Mouse (Mus musculus): ENCODE data around the gene Pnpo. TPM values are rescaled to one million over a fixed set of nuclear protein-coding genes. Genes with fewer than 3 reads are reported as not detected.

Pnpo gene
- polyA plus RNA-seq (2015; fragmentation: Nextera tagmentation; extraction: Ambion mirVana), result 652 and 660 TPM in 2 replicates

DNA sequence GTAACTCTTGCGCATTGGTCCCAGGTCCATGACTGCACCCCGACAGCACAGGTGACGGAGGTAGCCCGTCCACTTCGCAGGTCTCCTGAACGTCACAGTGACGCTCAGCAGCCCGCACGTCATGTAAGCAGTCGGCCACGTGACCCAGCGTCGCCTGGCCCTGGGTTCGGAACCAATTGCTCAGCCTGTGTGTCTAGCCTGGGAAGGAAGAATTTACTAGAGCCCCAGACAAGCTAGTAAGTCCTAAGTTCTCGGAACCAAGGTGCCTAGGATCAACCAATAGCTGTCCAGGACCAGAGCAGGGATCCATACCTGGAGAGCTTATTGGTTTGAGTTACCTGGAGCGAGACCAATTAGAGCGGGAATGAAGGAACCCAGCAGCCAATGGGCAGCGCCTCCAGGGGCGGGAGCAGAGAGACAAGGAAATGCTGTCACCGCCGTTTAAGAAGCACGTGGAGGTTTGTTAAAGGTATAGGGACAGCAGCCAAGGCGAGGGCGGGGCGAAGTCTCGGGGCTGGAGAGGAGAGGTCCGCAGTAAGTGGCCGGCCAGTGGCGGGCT lies at the start of gene Pnpo:
TSS of gene Pnpo (minus strand) at position 241 of the 559 bp plus-strand sequence.
- Histone ChIP-seq H3K36me3 (peaks cover 39% of the 10 kb centered on the region), H3K27ac (peak within 1 kb of the TSS; percentile 99), H3K4me1 (replicated peaks) (peaks cover 85% of the 10 kb centered on the region), H3K9ac (peak within 1 kb of the TSS; percentile 95), H3K4me2 (peak within 1 kb of the TSS; percentile 95), H3K9me3 (replicated peaks) (no peaks in the 10 kb centered on the region), H3K4me3 (replicated peaks) (peak within 1 kb of the TSS; percentile 80), H3K27me3 (no peaks in the 10 kb centered on the region)
- under 1% methylated on average over 29 of the region's 29 CpGs for WGBS (ENCODE audit: insufficient replicate concordance)
- ATAC-seq (ENCODE audit: low read depth) (peak; percentile 83), DNase-seq (peak; percentile 97)

- Histone ChIP-seq H3K27me3 (peaks cover 59% of the 10 kb centered on the region), H3K4me1 (replicated peaks) (peaks cover 47% of the 10 kb centered on the region), H3K4me2 (no peak overlapping the region), H3K36me3 (no peaks in the 10 kb centered on the region), H3K4me3 (replicated peaks) (no peak overlapping the region), H3K9me3 (replicated peaks) (no peaks in the 10 kb centered on the region), H3K9ac (no peak overlapping the region; the same call in 1 of the 2 replicates), H3K27ac (peak overlapping the region; percentile 11; the same call in 1 of the 2 replicates)
- ATAC-seq (ENCODE audit: low read depth), result peak; percentile 35; the same call in 1 of the 2 replicates
- DNase-seq, result no peak
- WGBS (ENCODE audit: insufficient replicate concordance), result 25% methylated on average over 8 of the region's 8 CpGs
These were observed 49.0 kb upstream of the Pnpo start for GRCm38 (mm10) chr11:96992722-96993311.

GRCm38 (mm10) chr11:96991501-96991900 lies 47.7 kb upstream of the Pnpo start:
- H3K4me1 ChIP-seq (replicated peaks), result peaks cover 38% of the 10 kb centered on the region
- no peak overlapping the region for H3K9ac ChIP-seq
- no peak overlapping the region for H3K27ac ChIP-seq
- H3K4me3 ChIP-seq (replicated peaks), result no peak overlapping the region
- no peaks in the 10 kb centered on the region for H3K36me3 ChIP-seq
- H3K4me2 ChIP-seq, result no peak overlapping the region
- 58% methylated on average over 5 of the region's 5 CpGs for WGBS (ENCODE audit: insufficient replicate concordance)
- DNase-seq (no peak), ATAC-seq (ENCODE audit: low read depth) (no peak)
- H3K9me3 ChIP-seq (replicated peaks), result no peaks in the 10 kb centered on the region
- H3K27me3 ChIP-seq, result peaks cover 59% of the 10 kb centered on the region

GRCm38 (mm10) chr11:96987873-96988655 lies 44.3 kb upstream of the Pnpo start:
- Histone ChIP-seq H3K27ac (no peak overlapping the region), H3K4me1 (replicated peaks) (peaks cover 25% of the 10 kb centered on the region), H3K9me3 (replicated peaks) (no peaks in the 10 kb centered on the region), H3K4me3 (replicated peaks) (no peak overlapping the region; the same call in 1 of the 2 replicates), H3K4me2 (peak overlapping the region; percentile 39), H3K36me3 (no peaks in the 10 kb centered on the region), H3K27me3 (peaks cover 63% of the 10 kb centered on the region), H3K9ac (no peak overlapping the region)
- ATAC-seq (ENCODE audit: low read depth) (0 out of 2 replicates have a peak, but pooled peaks have one; percentile 13), DNase-seq (no peak)
- 8% methylated on average over 30 of the region's 31 CpGs for WGBS (ENCODE audit: insufficient replicate concordance)

- WGBS (ENCODE audit: insufficient replicate concordance), result 58% methylated on average over 2 of the region's 3 CpGs
- Histone ChIP-seq H3K4me2 (no peak overlapping the region), H3K27me3 (peaks cover 64% of the 10 kb centered on the region), H3K4me1 (replicated peaks) (peaks cover 23% of the 10 kb centered on the region), H3K27ac (no peak overlapping the region), H3K36me3 (no peaks in the 10 kb centered on the region), H3K4me3 (replicated peaks) (no peak overlapping the region), H3K9ac (no peak overlapping the region), H3K9me3 (replicated peaks) (no peaks in the 10 kb centered on the region)
- DNase-seq (no peak), ATAC-seq (ENCODE audit: low read depth) (no peak)
These were observed 42.7 kb upstream of the Pnpo start for GRCm38 (mm10) chr11:96986463-96986862.

GRCm38 (mm10) chr11:96984903-96985302 lies 41.1 kb upstream of the Pnpo start:
- DNase-seq (no peak), ATAC-seq (ENCODE audit: low read depth) (no peak)
- WGBS (ENCODE audit: insufficient replicate concordance), result 47% methylated on average over 4 of the region's 4 CpGs
- no peak overlapping the region for H3K9ac ChIP-seq
- H3K27ac ChIP-seq, result no peak overlapping the region
- H3K36me3 ChIP-seq, result no peaks in the 10 kb centered on the region
- peaks cover 61% of the 10 kb centered on the region for H3K27me3 ChIP-seq
- no peak overlapping the region for H3K4me2 ChIP-seq
- H3K4me1 ChIP-seq (replicated peaks), result peaks cover 33% of the 10 kb centered on the region
- H3K4me3 ChIP-seq (replicated peaks), result no peak overlapping the region
- H3K9me3 ChIP-seq (replicated peaks), result no peaks in the 10 kb centered on the region

DNA sequence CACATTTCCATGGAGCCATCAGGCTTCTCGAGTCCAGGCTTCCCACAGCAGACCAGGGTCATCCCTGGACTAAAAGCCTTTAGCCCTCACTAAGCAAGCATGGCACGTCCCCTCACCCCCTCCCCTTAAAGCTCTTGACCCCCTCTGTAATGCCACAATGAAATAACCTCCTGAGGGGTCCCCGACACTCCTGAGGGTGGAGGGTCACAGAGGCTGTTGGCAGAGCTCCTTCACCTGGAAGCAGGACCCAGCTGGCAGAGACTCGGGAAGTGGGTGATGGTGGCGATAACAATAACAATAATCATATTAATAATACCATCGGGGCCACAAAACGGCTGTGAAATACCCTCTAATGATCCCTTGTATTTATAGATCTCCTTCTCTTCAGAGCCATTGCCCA lies 39.1 kb upstream of the Pnpo start, which contains the start of gene Sp2:
TSS of gene Sp2 (minus strand) at position 101 of the 400 bp plus-strand sequence.
- Histone ChIP-seq H3K27me3 (peaks cover 52% of the 10 kb centered on the region), H3K36me3 (no peaks in the 10 kb centered on the region), H3K9ac (no peak within 1 kb of the TSS), H3K27ac (no peak within 1 kb of the TSS), H3K9me3 (replicated peaks) (no peaks in the 10 kb centered on the region), H3K4me1 (replicated peaks) (peaks cover 42% of the 10 kb centered on the region), H3K4me2 (no peak within 1 kb of the TSS), H3K4me3 (replicated peaks) (no peak within 1 kb of the TSS)
- DNase-seq (no peak), ATAC-seq (ENCODE audit: low read depth) (no peak)
- 72% methylated on average over 7 of the region's 7 CpGs for WGBS (ENCODE audit: insufficient replicate concordance)

GRCm38 (mm10) chr11:96982355-96982754 lies 38.6 kb upstream of the Pnpo start:
- no peak overlapping the region for H3K4me2 ChIP-seq
- 6% methylated on average over 7 of the region's 7 CpGs for WGBS (ENCODE audit: insufficient replicate concordance)

DNA sequence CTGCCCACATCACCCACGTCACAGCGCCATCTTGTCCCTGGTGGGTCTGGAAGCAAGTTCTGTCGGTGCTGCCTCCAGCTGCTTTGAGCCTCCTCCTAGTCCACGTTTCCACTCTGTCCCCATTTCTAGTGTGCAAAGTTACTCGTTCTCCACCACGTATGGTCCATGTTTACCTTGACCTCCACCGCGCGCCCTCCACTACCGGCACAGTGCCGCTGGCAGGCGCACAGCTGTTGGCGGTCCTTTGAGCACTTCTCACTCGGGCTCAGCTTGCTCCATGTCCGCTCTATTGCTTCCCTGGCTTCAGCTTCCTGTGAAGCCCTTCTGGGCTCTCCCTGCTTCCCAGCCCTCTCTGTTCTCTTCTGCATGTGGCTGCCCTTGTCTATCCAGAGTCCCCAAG lies 37.7 kb upstream of the Pnpo start:
- Histone ChIP-seq H3K4me1 (replicated peaks) (peaks cover 39% of the 10 kb centered on the region), H3K4me3 (replicated peaks) (no peak overlapping the region), H3K9ac (no peak overlapping the region), H3K27ac (no peak overlapping the region), H3K4me2 (no peak overlapping the region), H3K36me3 (no peaks in the 10 kb centered on the region), H3K9me3 (replicated peaks) (no peaks in the 10 kb centered on the region), H3K27me3 (peaks cover 38% of the 10 kb centered on the region)
- WGBS (ENCODE audit: insufficient replicate concordance), result 60% methylated on average over 15 of the region's 15 CpGs
- no peak for DNase-seq
- no peak for ATAC-seq (ENCODE audit: low read depth)

More at GRCm38 (mm10) chr11:96982355-96982754, 38.6 kb upstream of the Pnpo start:
- ATAC-seq (ENCODE audit: low read depth) (no peak), DNase-seq (peak; percentile 55)
- H3K9me3 ChIP-seq (replicated peaks), result no peaks in the 10 kb centered on the region
- H3K36me3 ChIP-seq, result no peaks in the 10 kb centered on the region
- no peak overlapping the region for H3K9ac ChIP-seq
- peaks cover 47% of the 10 kb centered on the region for H3K27me3 ChIP-seq
- H3K4me1 ChIP-seq (replicated peaks), result peaks cover 37% of the 10 kb centered on the region
- no peak overlapping the region for H3K27ac ChIP-seq
- no peak overlapping the region for H3K4me3 ChIP-seq (replicated peaks)

DNA sequence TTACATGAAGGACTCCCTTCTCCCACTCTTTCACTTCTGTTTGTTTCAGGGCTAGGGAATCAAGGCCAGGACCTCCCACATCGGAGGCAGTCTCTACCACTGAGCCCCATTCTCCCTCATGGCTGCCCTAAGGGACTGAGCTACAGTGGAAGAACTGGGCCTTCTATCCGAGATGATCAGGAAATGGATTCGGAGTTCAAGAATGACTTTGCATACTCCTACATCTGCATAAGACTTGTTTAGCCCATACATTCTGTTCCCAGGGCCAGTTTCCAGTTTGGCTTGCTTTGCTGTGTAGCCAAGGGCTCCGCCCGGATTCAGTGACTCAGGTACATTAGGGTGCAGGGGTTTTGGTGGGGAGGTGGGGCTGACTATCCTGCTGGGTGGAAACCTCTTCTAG lies 36.2 kb upstream of the Pnpo start:
- Histone ChIP-seq H3K4me2 (no peak overlapping the region), H3K27ac (peak overlapping the region; percentile 24; the same call in 1 of the 2 replicates), H3K27me3 (peaks cover 23% of the 10 kb centered on the region), H3K9me3 (replicated peaks) (no peaks in the 10 kb centered on the region), H3K9ac (no peak overlapping the region), H3K36me3 (peaks cover 8% of the 10 kb centered on the region; the same call in 1 of the 2 replicates), H3K4me3 (replicated peaks) (no peak overlapping the region), H3K4me1 (replicated peaks) (peaks cover 54% of the 10 kb centered on the region)
- WGBS (ENCODE audit: insufficient replicate concordance), result 70% methylated on average over 5 of the region's 5 CpGs
- DNase-seq (no peak), ATAC-seq (ENCODE audit: low read depth) (no peak)

- peak overlapping the region; percentile 85 for H3K9ac ChIP-seq
- no peak overlapping the region for H3K4me3 ChIP-seq (replicated peaks)
- 79% methylated on average over 7 of the region's 7 CpGs for WGBS (ENCODE audit: insufficient replicate concordance)
- H3K27me3 ChIP-seq, result peaks cover 16% of the 10 kb centered on the region
- no peak for DNase-seq
- peaks cover 61% of the 10 kb centered on the region for H3K4me1 ChIP-seq (replicated peaks)
- H3K27ac ChIP-seq, result peak overlapping the region; percentile 93
- ATAC-seq (ENCODE audit: low read depth), result no peak
- no peaks in the 10 kb centered on the region for H3K9me3 ChIP-seq (replicated peaks)
- peak overlapping the region; percentile 95; the same call in 1 of the 2 replicates for H3K4me2 ChIP-seq
- H3K36me3 ChIP-seq, result peaks cover 8% of the 10 kb centered on the region; the same call in 1 of the 2 replicates
These were observed 35.5 kb upstream of the Pnpo start for GRCm38 (mm10) chr11:96979329-96979728.
